Mouse (Mus musculus) kidney, adult 2 months (tissue): ENCODE measurements around the gene Rps15. TPM values are rescaled to one million over a fixed set of nuclear protein-coding genes. Genes with fewer than 3 reads are reported as not detected.
A peak's percentile ranks its signal among the peaks of the same experiment; 100 is the strongest.

Experiments used
- DNase-seq: peaks from one replicate; pipeline ENCODE4 v3.0.0; 2021
- H3K27ac ChIP-seq: fragments of 200-500 bp; 2 replicates; pipeline ENCODE4 v1.5.1; 2012; ENCODE audit warnings: low read depth, low read length, control low read depth, inconsistent platforms; ENCODE audit not compliant: insufficient read depth
- H3K27me3 ChIP-seq: fragments of 200-500 bp; replicated peaks from 2 replicates; pipeline ENCODE4 v1.6.1; 2012; ENCODE audit warnings: mild to moderate bottlenecking, moderate library complexity, low read length, inconsistent platforms; ENCODE audit not compliant: control insufficient read depth, insufficient read depth
- H3K36me3 ChIP-seq: fragments of 200-500 bp; 2 replicates; pipeline ENCODE4 v1.6.1; 2012; ENCODE audit warnings: mild to moderate bottlenecking, moderate library complexity, low read length, inconsistent platforms; ENCODE audit not compliant: control insufficient read depth, insufficient read depth
- H3K4me1 ChIP-seq: fragments of 200-500 bp; 2 replicates; pipeline ENCODE4 v1.6.1; 2011; ENCODE audit warnings: low read length; ENCODE audit not compliant: control insufficient read depth, insufficient read depth
- H3K4me3 ChIP-seq: fragments of 200-500 bp; 2 replicates; pipeline ENCODE4 v1.5.1; 2011; ENCODE audit warnings: mild to moderate bottlenecking, low read depth, low read length, control low read depth; ENCODE audit not compliant: insufficient read depth
- CTCF ChIP-seq: fragments of 200-500 bp; conservative IDR thresholded peaks from 2 replicates; pipeline ENCODE4 v1.5.1; 2011; ENCODE audit warnings: low read depth, mild to moderate bottlenecking, control low read depth, low read length, moderate library complexity, mixed read lengths; ENCODE audit not compliant: insufficient read depth, insufficient read length
- POLR2A ChIP-seq: fragments of 200-500 bp; IDR thresholded peaks from one replicate; pipeline ENCODE4 v1.6.1; 2011; ENCODE audit warnings: low read depth, low read length, control low read depth
- WGBS: fragments of 180-500 bp; shearing (Covaris S2); methylation state at CpG from one replicate; pipeline ENCODE4 v1.1.7; 2018; 5-methylcytosine and 5-hydroxymethylcytosine counted together
- polyA plus RNA-seq: library from polyadenylated mRNA; depleted of rRNA; stranded (reverse); fragments of >200 nt; gene quantifications from 2 replicates; pipeline ENCODE4 v1.2.3, GENCODE M21; 2012

Gene Rps15
- polyA plus RNA-seq, 1 experiment = 1,777 TPM

DNA sequence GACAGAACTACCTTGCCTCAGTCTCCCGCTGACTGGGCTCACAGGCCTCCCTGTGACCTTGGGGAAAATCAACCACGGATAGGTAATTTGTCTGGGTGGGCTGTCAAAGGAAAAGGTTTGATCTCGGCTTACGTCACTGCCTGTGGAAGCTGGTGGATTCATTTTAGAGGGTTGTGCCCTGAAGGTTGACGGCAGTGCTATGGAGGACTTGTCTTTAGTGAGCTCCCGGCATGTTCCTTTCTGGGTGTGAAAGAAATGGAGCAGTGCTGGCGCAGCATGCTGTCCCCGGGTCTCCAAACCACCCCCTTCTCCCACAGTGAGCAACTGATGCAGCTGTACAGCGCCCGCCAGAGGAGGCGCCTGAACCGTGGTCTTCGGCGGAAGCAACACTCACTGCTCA is 1.1 kb downstream of the Rps15 start:
- 23% methylated on average over 14 of the region's 14 CpGs for WGBS
- peak overlapping the region; percentile 91 for H3K4me3 ChIP-seq
- TF ChIP-seq POLR2A (no peak), CTCF (no peak)
- H3K4me1 ChIP-seq = no peaks in the 10 kb centered on the region; the same call in 1 of the 2 replicates
- H3K27ac ChIP-seq = no peak overlapping the region
- DNase-seq = no peak
- no peaks in the 10 kb centered on the region for H3K27me3 ChIP-seq
- no peaks in the 10 kb centered on the region for H3K36me3 ChIP-seq

- H3K4me1 ChIP-seq = no peaks in the 10 kb centered on the region; the same call in 1 of the 2 replicates
- no peaks in the 10 kb centered on the region for H3K27me3 ChIP-seq
- no peaks in the 10 kb centered on the region for H3K36me3 ChIP-seq
- H3K27ac ChIP-seq = no peak overlapping the region
- no peak overlapping the region for H3K4me3 ChIP-seq
- no peak for DNase-seq
- no peak for TF ChIP-seq CTCF
- TF ChIP-seq POLR2A = no peak
- 62% methylated on average over 4 of the region's 4 CpGs for WGBS
Measured at GRCm38 (mm10) chr10:80294311-80294710, 2.1 kb downstream of the Rps15 start.

GRCm38 (mm10) chr10:80294788-80295303 is 2.6 kb downstream of the Rps15 start:
- no peak for DNase-seq
- Histone ChIP-seq H3K4me1 (no peaks in the 10 kb centered on the region; the same call in 1 of the 2 replicates), H3K4me3 (no peak overlapping the region), H3K27me3 (no peaks in the 10 kb centered on the region), H3K27ac (no peak overlapping the region), H3K36me3 (no peaks in the 10 kb centered on the region)
- WGBS = 59% methylated on average over 7 of the region's 7 CpGs
- TF ChIP-seq CTCF = no peak
- TF ChIP-seq POLR2A = no peak

- peak; percentile 83 for TF ChIP-seq CTCF
- TF ChIP-seq POLR2A = no peak
- peak within 1 kb of the TSS; percentile 55 for H3K4me3 ChIP-seq
- H3K27ac ChIP-seq = no peak within 1 kb of the TSS
- peak; percentile 83 for DNase-seq
- no peaks in the 10 kb centered on the region; the same call in 1 of the 2 replicates for H3K4me1 ChIP-seq
- 3% methylated on average over 26 of the region's 26 CpGs for WGBS
- H3K27me3 ChIP-seq = no peaks in the 10 kb centered on the region
- no peaks in the 10 kb centered on the region for H3K36me3 ChIP-seq
Measured at GRCm38 (mm10) chr10:80295618-80296425, 3.6 kb downstream of the Rps15 start, which contains the start of gene Apc2. Apc2 (plus strand) TSS chr10:80295977.

DNA sequence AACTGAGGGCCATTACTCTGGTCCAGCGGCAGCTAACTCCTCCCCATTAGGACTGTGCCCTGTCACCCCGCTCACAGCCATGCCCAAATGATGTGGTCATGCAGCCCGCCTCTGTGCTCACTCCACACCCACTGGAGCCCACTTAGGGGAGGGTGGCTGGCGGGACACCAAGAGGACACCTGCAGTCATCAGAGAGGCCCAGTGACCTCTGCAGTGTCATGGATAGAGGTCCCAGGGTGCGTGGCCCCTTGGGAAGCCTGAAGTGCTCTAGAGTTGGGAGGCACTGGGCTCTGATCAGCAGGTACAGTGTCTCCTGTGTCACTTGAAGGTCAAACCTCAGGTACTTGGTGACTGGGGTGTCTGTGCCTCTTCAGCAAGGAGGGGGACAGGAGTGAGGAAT is 4.6 kb downstream of the Rps15 start:
- no peak overlapping the region for H3K27ac ChIP-seq
- no peak overlapping the region for H3K4me3 ChIP-seq
- H3K4me1 ChIP-seq = peaks cover under 1% of the 10 kb centered on the region
- WGBS = 96% methylated on average over 5 of the region's 5 CpGs
- TF ChIP-seq POLR2A (no peak), CTCF (no peak)
- no peaks in the 10 kb centered on the region for H3K36me3 ChIP-seq
- H3K27me3 ChIP-seq = no peaks in the 10 kb centered on the region
- DNase-seq = no peak

DNA sequence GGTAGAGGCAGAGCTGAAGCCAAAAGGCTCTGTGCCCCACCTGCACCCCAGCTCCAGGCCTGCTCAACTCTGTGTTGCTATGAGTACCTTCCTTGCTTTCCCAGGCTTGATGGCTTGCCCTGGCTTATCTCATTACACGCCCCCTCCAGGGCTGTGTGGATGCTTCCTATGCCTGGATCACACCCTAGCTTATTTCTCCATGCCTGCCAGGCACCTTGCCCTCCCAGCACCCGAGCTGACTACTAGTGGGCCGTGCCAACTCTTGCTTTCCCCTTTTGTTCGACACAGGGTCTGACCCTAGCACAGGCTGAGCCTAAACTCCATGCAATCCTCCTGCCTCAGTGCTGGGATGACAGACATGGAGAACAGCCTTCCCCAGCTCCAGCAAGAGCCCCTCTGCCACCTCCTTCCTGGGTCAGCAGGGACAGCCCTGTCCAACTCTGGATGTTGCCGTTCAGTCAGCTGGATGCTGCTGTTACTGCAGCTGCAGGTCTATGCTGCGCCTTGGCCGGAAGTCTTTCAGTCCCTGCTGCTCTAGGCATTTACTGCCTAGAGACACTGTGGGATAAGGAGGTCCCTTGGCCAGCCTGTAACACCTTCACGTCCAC is 5.4 kb downstream of the Rps15 start:
- Histone ChIP-seq H3K27me3 (no peaks in the 10 kb centered on the region), H3K27ac (no peak overlapping the region), H3K36me3 (no peaks in the 10 kb centered on the region), H3K4me1 (peaks cover 3% of the 10 kb centered on the region), H3K4me3 (no peak overlapping the region)
- WGBS = 77% methylated on average over 8 of the region's 8 CpGs
- TF ChIP-seq CTCF (no peak), POLR2A (no peak)
- no peak for DNase-seq
